Mouse (Mus musculus): ENCODE measurements around the gene Clec2h. TPM values are rescaled to one million over a fixed set of nuclear protein-coding genes. Genes with fewer than 3 reads are reported as not detected.

The Clec2h gene
- total RNA-seq, 2 experiments from 2014 or later = not detected

Other genes starting within 250 kb of the Clec2h start
- gene Itfg2, start 237.5 kb upstream of the Clec2h start, total RNA-seq (2021) = 10 to 100 TPM; 27.2 to 27.3 TPM
- gene Fkbp4, start 223.7 kb upstream of the Clec2h start, total RNA-seq (2021) = 100 to 1,000 TPM in 1 of 2 experiments, 10 to 100 TPM in 1; 98.2 to 107 TPM
- 1 to 10 TPM in 1 of 2 experiments, under 1 TPM in 1; 0.69 to 6.6 TPM for gene Pzp, start 135.7 kb upstream of the Clec2h start, total RNA-seq (2021)
- not detected for gene A2ml1, start 80.8 kb upstream of the Clec2h start, total RNA-seq (2021)
- not detected for gene Klrb1a, start 38.9 kb upstream of the Clec2h start, total RNA-seq (2021)
- not detected for gene Klrb1, start 60.7 kb downstream of the Clec2h start, total RNA-seq (2021)
- gene Klrb1c, start 126.8 kb downstream of the Clec2h start, total RNA-seq (2021) = under 1 TPM; 0.15 to 0.16 TPM
- not detected for gene Gm44511, start 163.9 kb downstream of the Clec2h start, total RNA-seq (2021)
- not detected for gene Klrb1b, start 163.9 kb downstream of the Clec2h start, total RNA-seq (2021)
- gene Clec2i, start 225.2 kb downstream of the Clec2h start, total RNA-seq (2021) = under 1 TPM in 1 of 2 experiments, not detected in 1; 0.21 TPM
- under 1 TPM; 0.34 TPM for gene BC035044, start 228.7 kb downstream of the Clec2h start, total RNA-seq (2021)